Mouse (Mus musculus): ENCODE data around the gene Mogat1.
A peak's percentile ranks its signal among the peaks of the same experiment; 100 is the strongest.
"Not testable (repeated sequence)": the region's sequence is repeated elsewhere in the genome, so short reads cannot be mapped to it uniquely, and the experiment has no call there.

The Mogat1 gene

GRCm38 (mm10) chr1:78537494-78538010 is 26.8 kb downstream of the Mogat1 start:
- DNase-seq: peak; percentile 78 to 84

- peak in 1 of 2 experiments; percentile 11 for DNase-seq
Measured at GRCm38 (mm10) chr1:78538396-78538795, 27.6 kb downstream of the Mogat1 start.

GRCm38 (mm10) chr1:78539166-78539565 is 28.4 kb downstream of the Mogat1 start:
- DNase-seq: no peak

GRCm38 (mm10) chr1:78543631-78544030 is 32.8 kb downstream of the Mogat1 start:
- not testable (repeated sequence) for DNase-seq

GRCm38 (mm10) chr1:78546258-78546657 is 35.5 kb downstream of the Mogat1 start:
- no peak for DNase-seq

GRCm38 (mm10) chr1:78548961-78549360 is 38.2 kb downstream of the Mogat1 start:
- DNase-seq: no peak

GRCm38 (mm10) chr1:78554012-78554666 is 43.3 kb downstream of the Mogat1 start:
- no peak for DNase-seq

- DNase-seq: no peak
Measured at GRCm38 (mm10) chr1:78566963-78567362, 56.2 kb downstream of the Mogat1 start.

GRCm38 (mm10) chr1:78567421-78567820 is 56.6 kb downstream of the Mogat1 start:
- DNase-seq: no peak

GRCm38 (mm10) chr1:78567834-78568507 is 57.2 kb downstream of the Mogat1 start:
- no peak for DNase-seq

GRCm38 (mm10) chr1:78569617-78570016 is 58.8 kb downstream of the Mogat1 start:
- DNase-seq: no peak

- DNase-seq: no peak
Measured at GRCm38 (mm10) chr1:78585080-78585479, 74.3 kb downstream of the Mogat1 start.

GRCm38 (mm10) chr1:78586986-78587385 is 76.2 kb downstream of the Mogat1 start:
- DNase-seq: no peak

All from thymus, adult 18-20 months (tissue).